Mouse (Mus musculus): ENCODE measurements at regions not wholly inside any gene's neighbourhood (a gene's known extent, or its start where the extent isn't known, plus 50 kb on each side); places are given as distances from the start of the nearest gene placed in this dataset.
A peak's percentile ranks its signal among the peaks of the same experiment; 100 is the strongest.

GRCm38 (mm10) chr13:60504196-60504595 lies 97.6 kb upstream of the Dapk1 start:
- Histone ChIP-seq H3K4me3 (no peak overlapping the region), H3K27ac (replicated peaks) (no peak overlapping the region), H3K36me3 (no peaks in the 10 kb centered on the region), H3K27me3 (ENCODE audit: low read depth, poor library complexity, severe bottlenecking) (peaks cover 28% of the 10 kb centered on the region; the same call in 1 of the 2 replicates), H3K4me1 (no peaks in the 10 kb centered on the region), H3K9me3 (replicated peaks) (no peaks in the 10 kb centered on the region)
- WGBS = 91% methylated on average over 2 of the region's 2 CpGs
- no peak for DNase-seq (ENCODE audit: low spot score)

GRCm38 (mm10) chr13:60507611-60508010 lies 94.1 kb upstream of the Dapk1 start:
- Histone ChIP-seq H3K4me1 (no peaks in the 10 kb centered on the region), H3K9me3 (replicated peaks) (no peaks in the 10 kb centered on the region; the same call in 1 of the 2 replicates), H3K36me3 (no peaks in the 10 kb centered on the region), H3K4me3 (no peak overlapping the region), H3K27ac (replicated peaks) (no peak overlapping the region), H3K27me3 (ENCODE audit: low read depth, poor library complexity, severe bottlenecking) (peaks cover 7% of the 10 kb centered on the region; the same call in 1 of the 2 replicates)
- WGBS = 84% methylated on average over 3 of the region's 3 CpGs
- no peak for DNase-seq (ENCODE audit: low spot score)

GRCm38 (mm10) chr13:60508054-60508453 lies 93.7 kb upstream of the Dapk1 start:
- Histone ChIP-seq H3K4me1 (peaks cover 4% of the 10 kb centered on the region), H3K9me3 (replicated peaks) (no peaks in the 10 kb centered on the region; the same call in 1 of the 2 replicates), H3K4me3 (no peak overlapping the region), H3K27me3 (ENCODE audit: low read depth, poor library complexity, severe bottlenecking) (peaks cover 7% of the 10 kb centered on the region; the same call in 1 of the 2 replicates), H3K27ac (replicated peaks) (no peak overlapping the region), H3K36me3 (no peaks in the 10 kb centered on the region)
- WGBS = 71% methylated on average over 4 of the region's 4 CpGs
- no peak for DNase-seq (ENCODE audit: low spot score)

- Histone ChIP-seq H3K36me3 (no peaks in the 10 kb centered on the region), H3K27ac (replicated peaks) (no peak overlapping the region), H3K4me3 (no peak overlapping the region), H3K4me1 (peaks cover 12% of the 10 kb centered on the region), H3K27me3 (ENCODE audit: low read depth, poor library complexity, severe bottlenecking) (peaks cover 1% of the 10 kb centered on the region; the same call in 1 of the 2 replicates), H3K9me3 (replicated peaks) (no peaks in the 10 kb centered on the region; the same call in 1 of the 2 replicates)
- 90% methylated on average over 5 of the region's 5 CpGs for WGBS
- no peak for DNase-seq (ENCODE audit: low spot score)
Measured at GRCm38 (mm10) chr13:60508856-60509255, 92.9 kb upstream of the Dapk1 start.

- DNase-seq (ENCODE audit: low spot score) = no peak
- H3K9me3 ChIP-seq (replicated peaks) = no peaks in the 10 kb centered on the region; the same call in 1 of the 2 replicates
- H3K27me3 ChIP-seq (ENCODE audit: low read depth, poor library complexity, severe bottlenecking) = no peaks in the 10 kb centered on the region; the same call in 1 of the 2 replicates
- no peak overlapping the region for H3K4me3 ChIP-seq
- H3K27ac ChIP-seq (replicated peaks) = no peak overlapping the region
- H3K36me3 ChIP-seq = no peaks in the 10 kb centered on the region
- WGBS = 92% methylated on average over 7 of the region's 7 CpGs
- H3K4me1 ChIP-seq = peaks cover 16% of the 10 kb centered on the region
Measured at GRCm38 (mm10) chr13:60511101-60511500, 90.6 kb upstream of the Dapk1 start.

- peaks cover 16% of the 10 kb centered on the region for H3K4me1 ChIP-seq
- no peak for DNase-seq (ENCODE audit: low spot score)
- H3K9me3 ChIP-seq (replicated peaks) = no peaks in the 10 kb centered on the region; the same call in 1 of the 2 replicates
- no peaks in the 10 kb centered on the region; the same call in 1 of the 2 replicates for H3K27me3 ChIP-seq (ENCODE audit: low read depth, poor library complexity, severe bottlenecking)
- no peak overlapping the region for H3K27ac ChIP-seq (replicated peaks)
- no peak overlapping the region for H3K4me3 ChIP-seq
- 92% methylated on average over 8 of the region's 8 CpGs for WGBS
- H3K36me3 ChIP-seq = no peaks in the 10 kb centered on the region
Measured at GRCm38 (mm10) chr13:60511628-60512027, 90.1 kb upstream of the Dapk1 start.

- DNase-seq (ENCODE audit: low spot score) = no peak
- Histone ChIP-seq H3K9me3 (replicated peaks) (no peaks in the 10 kb centered on the region; the same call in 1 of the 2 replicates), H3K4me3 (no peak overlapping the region), H3K4me1 (peaks cover 16% of the 10 kb centered on the region), H3K27me3 (ENCODE audit: low read depth, poor library complexity, severe bottlenecking) (no peaks in the 10 kb centered on the region), H3K27ac (replicated peaks) (no peak overlapping the region; the same call in 1 of the 2 replicates), H3K36me3 (no peaks in the 10 kb centered on the region)
- WGBS = 53% methylated on average over 7 of the region's 7 CpGs
Measured at GRCm38 (mm10) chr13:60513756-60514155, 88.0 kb upstream of the Dapk1 start.

GRCm38 (mm10) chr13:60514806-60515205 lies 86.9 kb upstream of the Dapk1 start:
- 91% methylated on average over 9 of the region's 9 CpGs for WGBS
- Histone ChIP-seq H3K4me1 (peaks cover 16% of the 10 kb centered on the region), H3K27me3 (ENCODE audit: low read depth, poor library complexity, severe bottlenecking) (no peaks in the 10 kb centered on the region), H3K27ac (replicated peaks) (no peak overlapping the region), H3K4me3 (no peak overlapping the region), H3K36me3 (no peaks in the 10 kb centered on the region), H3K9me3 (replicated peaks) (no peaks in the 10 kb centered on the region; the same call in 1 of the 2 replicates)
- no peak for DNase-seq (ENCODE audit: low spot score)

GRCm38 (mm10) chr13:60518010-60518409 lies 83.7 kb upstream of the Dapk1 start:
- H3K9me3 ChIP-seq (replicated peaks) = no peaks in the 10 kb centered on the region
- WGBS = 87% methylated on average over 2 of the region's 2 CpGs
- DNase-seq (ENCODE audit: low spot score) = no peak
- no peak overlapping the region for H3K4me3 ChIP-seq
- no peaks in the 10 kb centered on the region for H3K36me3 ChIP-seq
- no peak overlapping the region for H3K27ac ChIP-seq (replicated peaks)
- H3K4me1 ChIP-seq = peaks cover 13% of the 10 kb centered on the region
- H3K27me3 ChIP-seq (ENCODE audit: low read depth, poor library complexity, severe bottlenecking) = no peaks in the 10 kb centered on the region

- H3K4me1 ChIP-seq = no peaks in the 10 kb centered on the region
- H3K4me3 ChIP-seq = no peak overlapping the region
- H3K36me3 ChIP-seq = no peaks in the 10 kb centered on the region
- H3K27me3 ChIP-seq (ENCODE audit: low read depth, poor library complexity, severe bottlenecking) = no peaks in the 10 kb centered on the region
- no peaks in the 10 kb centered on the region for H3K9me3 ChIP-seq (replicated peaks)
- DNase-seq (ENCODE audit: low spot score) = no peak
- H3K27ac ChIP-seq (replicated peaks) = no peak overlapping the region
- WGBS = 70% methylated on average over 4 of the region's 4 CpGs
Measured at GRCm38 (mm10) chr13:60519708-60520107, 82.0 kb upstream of the Dapk1 start.

- Histone ChIP-seq H3K9me3 (replicated peaks) (no peaks in the 10 kb centered on the region), H3K27me3 (ENCODE audit: low read depth, poor library complexity, severe bottlenecking) (no peaks in the 10 kb centered on the region), H3K27ac (replicated peaks) (no peak overlapping the region), H3K4me1 (no peaks in the 10 kb centered on the region), H3K36me3 (no peaks in the 10 kb centered on the region), H3K4me3 (no peak overlapping the region)
- no peak for DNase-seq (ENCODE audit: low spot score)
- 82% methylated on average over 8 of the region's 8 CpGs for WGBS
Measured at GRCm38 (mm10) chr13:60522719-60523450, 78.9 kb upstream of the Dapk1 start.

GRCm38 (mm10) chr13:60527806-60528205 lies 73.9 kb upstream of the Dapk1 start:
- H3K4me1 ChIP-seq = peaks cover 16% of the 10 kb centered on the region
- WGBS = 90% methylated on average over 2 of the region's 2 CpGs
- H3K27me3 ChIP-seq (ENCODE audit: low read depth, poor library complexity, severe bottlenecking) = no peaks in the 10 kb centered on the region

GRCm38 (mm10) chr13:60528819-60529218 lies 72.9 kb upstream of the Dapk1 start:
- WGBS = 79% methylated on average over 1 of the region's 1 CpGs
- Histone ChIP-seq H3K4me3 (no peak overlapping the region), H3K36me3 (no peaks in the 10 kb centered on the region), H3K9me3 (replicated peaks) (no peaks in the 10 kb centered on the region), H3K27me3 (ENCODE audit: low read depth, poor library complexity, severe bottlenecking) (no peaks in the 10 kb centered on the region), H3K27ac (replicated peaks) (peak overlapping the region; percentile 10; the same call in 1 of the 2 replicates), H3K4me1 (peaks cover 16% of the 10 kb centered on the region)
- DNase-seq (ENCODE audit: low spot score) = no peak

More at GRCm38 (mm10) chr13:60527806-60528205, 73.9 kb upstream of the Dapk1 start:
- DNase-seq (ENCODE audit: low spot score) = no peak
- Histone ChIP-seq H3K36me3 (no peaks in the 10 kb centered on the region), H3K4me3 (no peak overlapping the region), H3K9me3 (replicated peaks) (no peaks in the 10 kb centered on the region), H3K27ac (replicated peaks) (no peak overlapping the region)
